In the genomic region with DNA sequence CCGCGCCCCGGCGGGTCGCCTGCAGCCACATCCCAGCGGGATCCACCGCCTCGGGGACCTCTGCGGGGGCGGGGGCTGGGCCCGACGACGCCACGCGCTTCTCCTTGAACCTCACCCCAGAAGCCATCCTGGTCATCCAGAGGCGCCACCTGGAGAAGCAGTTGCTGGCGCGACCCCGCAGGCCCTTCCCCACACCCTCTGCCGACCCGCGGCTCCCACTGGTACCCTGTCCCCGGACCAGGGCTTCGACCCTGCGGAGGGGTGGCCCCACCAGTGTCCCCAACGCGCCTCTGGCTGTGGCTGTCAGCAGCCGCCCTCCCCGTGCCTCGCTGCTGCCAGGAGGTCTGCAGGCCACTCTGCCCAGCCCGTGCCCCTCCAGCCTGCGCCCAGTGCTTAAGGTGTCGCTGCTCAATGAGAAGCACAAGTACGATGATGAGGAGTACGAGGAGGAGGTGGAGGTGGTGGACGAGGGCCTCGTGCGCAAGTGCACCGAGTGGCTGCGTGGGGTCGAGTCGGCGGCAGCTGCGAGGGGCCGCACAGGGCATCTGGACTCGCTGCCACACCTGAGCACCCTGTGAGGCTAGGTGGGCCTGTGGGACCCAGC, we compare ENCODE assay signal across 7 mouse cellular contexts. TPM values are rescaled to one million over a fixed set of nuclear protein-coding genes. Genes with fewer than 3 reads are reported as not detected.
DNase-seq lines count a peak whose midpoint lies in the region; ATAC-seq and TF ChIP-seq lines count a peak whose summit lies in the region.

No protein-coding gene starts in this region.

- TF ChIP-seq CTCF in left cerebral cortex, adult 2 months (IDR thresholded peaks at IDR 0.05) = no peak
- no peak for TF ChIP-seq CTCF in forebrain, postnatal 0 days (IDR thresholded peaks at IDR 0.05; ENCODE audit: low read depth)

- peaks cover 65% of the 10 kb centered on the region for H3K27me3 ChIP-seq in embryonic facial prominence, embryonic 10.5 days (replicated peaks; ENCODE audit: low read depth, poor library complexity, severe bottlenecking)
- no peaks in the 10 kb centered on the region for H3K27me3 ChIP-seq in forebrain, postnatal 0 days (ENCODE audit: insufficient read depth, low read length)
- H3K27me3 ChIP-seq in midbrain, embryonic 10.5 days (ENCODE audit: low read depth, poor library complexity, severe bottlenecking) = peaks cover 58% of the 10 kb centered on the region

- peak overlapping the region; percentile 97 for H3K9ac ChIP-seq in forebrain, postnatal 0 days

- no peaks in the 10 kb centered on the region for H3K36me3 ChIP-seq in embryonic facial prominence, embryonic 10.5 days (replicated peaks)
- no peaks in the 10 kb centered on the region for H3K36me3 ChIP-seq in forebrain, postnatal 0 days (ENCODE audit: insufficient read depth)
- H3K36me3 ChIP-seq in midbrain, embryonic 10.5 days = no peaks in the 10 kb centered on the region

- H3K4me3 ChIP-seq in left cerebral cortex, adult 2 months = peak overlapping the region; percentile 73
- H3K4me3 ChIP-seq in embryonic facial prominence, embryonic 10.5 days = peak overlapping the region; percentile 65
- H3K4me3 ChIP-seq in forebrain, postnatal 0 days (ENCODE audit: low read depth, low read length) = peak overlapping the region; percentile 77
- peak overlapping the region; percentile 79 for H3K4me3 ChIP-seq in midbrain, embryonic 10.5 days

- H3K27ac ChIP-seq in left cerebral cortex, adult 2 months = peak overlapping the region; percentile 90
- H3K27ac ChIP-seq in embryonic facial prominence, embryonic 10.5 days (replicated peaks) = peak overlapping the region; percentile 73
- peak overlapping the region; percentile 89 for H3K27ac ChIP-seq in forebrain, postnatal 0 days (ENCODE audit: low read depth, low read length)
- peak overlapping the region; percentile 85 for H3K27ac ChIP-seq in midbrain, embryonic 10.5 days (replicated peaks)

- peaks cover 19% of the 10 kb centered on the region for H3K4me1 ChIP-seq in embryonic facial prominence, embryonic 10.5 days
- peaks cover 29% of the 10 kb centered on the region for H3K4me1 ChIP-seq in forebrain, postnatal 0 days (ENCODE audit: insufficient read depth)
- peaks cover 32% of the 10 kb centered on the region for H3K4me1 ChIP-seq in midbrain, embryonic 10.5 days

- H3K9me3 ChIP-seq in embryonic facial prominence, embryonic 10.5 days = no peaks in the 10 kb centered on the region
- H3K9me3 ChIP-seq in forebrain, postnatal 0 days (ENCODE audit: low read length) = no peaks in the 10 kb centered on the region
- H3K9me3 ChIP-seq in midbrain, embryonic 10.5 days (replicated peaks) = no peaks in the 10 kb centered on the region

- 11% methylated on average over 46 of the region's 46 CpGs for WGBS in embryonic facial prominence, embryonic 10.5 days
- 14% methylated on average over 43 of the region's 46 CpGs for whole genome bisulfite sequencing in forebrain, postnatal 0 days
- 10% methylated on average over 46 of the region's 46 CpGs for WGBS in midbrain, embryonic 10.5 days

- H3K4me2 ChIP-seq in forebrain, postnatal 0 days (ENCODE audit: low read depth) = peak overlapping the region; percentile 99

- intact Hi-C loops in left cerebral cortex, adult 2 months (cut with DNase I) = no loop called here

- DNase-seq in left cerebral cortex, adult 2 months (ENCODE audit: extremely low spot score in 1 of 2, low spot score in 2 of 2) = peak in 1 of 2 experiments; percentile 47
- no peak for DNase-seq in left cerebral cortex, adult 11 months (ENCODE audit: low spot score)
- DNase-seq in embryonic facial prominence, embryonic 10.5 days (ENCODE audit: low spot score) = no peak
- DNase-seq in forebrain, postnatal 0 days = peak; percentile 40
- peak; percentile 47 for DNase-seq in midbrain, embryonic 10.5 days (ENCODE audit: low spot score)
- no peak for DNase-seq in spleen, postnatal 14 days (ENCODE audit: low spot score in 2 of 2)
- DNase-seq in adrenal gland, postnatal 25 days = no peak

- ATAC-seq in forebrain, postnatal 0 days = peak; percentile 6; the same call in 1 of the 2 replicates

RNA-seq across cellular contexts. Expression of a gene that starts 4.2 kb away (rescaled TPM):
- 10 to 100 TPM; 12.6 to 15.5 TPM for total RNA-seq in left cerebral cortex, adult 2 months (2021)
- 0.32 and 0.33 TPM in 2 replicates for polyA plus RNA-seq in embryonic facial prominence, embryonic 10.5 days (2016; fragmentation: Nextera tagmentation; extraction: Ambion mirVana)
- total RNA-seq in forebrain, postnatal 0 days (2014; rRNA removed) = 22.8 and 24.0 TPM in 2 replicates
- polyA plus RNA-seq in forebrain, postnatal 0 days (2015; fragmentation: Nextera tagmentation; extraction: Ambion mirVana) = 11.1 and 15.6 TPM in 2 replicates
- polyA plus RNA-seq in midbrain, embryonic 10.5 days (2016; fragmentation: Nextera tagmentation; extraction: Ambion mirVana) = 0.73 and 0.86 TPM in 2 replicates
- total RNA-seq in adrenal gland, postnatal 25 days (2021) = 0.43 and 0.95 TPM in 2 replicates

RNA-seq across cellular contexts. Expression of a gene that starts 14.3 kb away (rescaled TPM):
- total RNA-seq in left cerebral cortex, adult 2 months (2021) = under 1 TPM; 0.70 to 0.79 TPM
- polyA plus RNA-seq in embryonic facial prominence, embryonic 10.5 days (2016; fragmentation: Nextera tagmentation; extraction: Ambion mirVana) = 0.35 and 0.87 TPM in 2 replicates
- 0.69 and 1.8 TPM in 2 replicates for total RNA-seq in forebrain, postnatal 0 days (2014; rRNA removed)
- 0.51 and 0.60 TPM in 2 replicates for polyA plus RNA-seq in forebrain, postnatal 0 days (2015; fragmentation: Nextera tagmentation; extraction: Ambion mirVana)
- 0.43 and 0.46 TPM in 2 replicates for polyA plus RNA-seq in midbrain, embryonic 10.5 days (2016; fragmentation: Nextera tagmentation; extraction: Ambion mirVana)
- not detected in 2 replicates for total RNA-seq in adrenal gland, postnatal 25 days (2021)

RNA-seq across cellular contexts. Expression of a gene that starts 30.6 kb away (rescaled TPM):
- total RNA-seq in left cerebral cortex, adult 2 months (2021) = 10 to 100 TPM; 63.8 to 65.7 TPM
- 60.7 and 63.5 TPM in 2 replicates for polyA plus RNA-seq in embryonic facial prominence, embryonic 10.5 days (2016; fragmentation: Nextera tagmentation; extraction: Ambion mirVana)
- total RNA-seq in forebrain, postnatal 0 days (2014; rRNA removed) = 119 and 138 TPM in 2 replicates
- 196 and 226 TPM in 2 replicates for polyA plus RNA-seq in forebrain, postnatal 0 days (2015; fragmentation: Nextera tagmentation; extraction: Ambion mirVana)
- polyA plus RNA-seq in midbrain, embryonic 10.5 days (2016; fragmentation: Nextera tagmentation; extraction: Ambion mirVana) = 67.1 and 81.1 TPM in 2 replicates
- total RNA-seq in adrenal gland, postnatal 25 days (2021) = 50.8 and 67.0 TPM in 2 replicates

RNA-seq across cellular contexts. Expression of a gene that starts 58.8 kb away (rescaled TPM):
- total RNA-seq in left cerebral cortex, adult 2 months (2021) = 100 to 1,000 TPM; 170 to 173 TPM
- 70.1 and 82.5 TPM in 2 replicates for polyA plus RNA-seq in embryonic facial prominence, embryonic 10.5 days (2016; fragmentation: Nextera tagmentation; extraction: Ambion mirVana)
- total RNA-seq in forebrain, postnatal 0 days (2014; rRNA removed) = 306 and 379 TPM in 2 replicates
- 559 and 716 TPM in 2 replicates for polyA plus RNA-seq in forebrain, postnatal 0 days (2015; fragmentation: Nextera tagmentation; extraction: Ambion mirVana)
- polyA plus RNA-seq in midbrain, embryonic 10.5 days (2016; fragmentation: Nextera tagmentation; extraction: Ambion mirVana) = 77.0 and 90.5 TPM in 2 replicates
- total RNA-seq in adrenal gland, postnatal 25 days (2021) = 262 and 318 TPM in 2 replicates

Comparison
In these comparisons a context has a peak if more than half of its experiments do, and no peak if none do; other contexts are left out.
1. DNase-seq: peak in forebrain, postnatal 0 days (single experiment) and midbrain, embryonic 10.5 days (single experiment); none in left cerebral cortex, adult 11 months (single experiment), embryonic facial prominence, embryonic 10.5 days (single experiment), spleen, postnatal 14 days (0 of 2) and adrenal gland, postnatal 25 days (single experiment).
2. Peak in every context shown above with its lines, with median percentiles within 50 percentile points of each other: H3K27ac ChIP-seq and H3K4me3 ChIP-seq.